Mouse (Mus musculus): ENCODE measurements around the gene Zfp942. TPM values are rescaled to one million over a fixed set of nuclear protein-coding genes. Genes with fewer than 3 reads are reported as not detected.

Zfp942 gene
- polyA plus RNA-seq (2012; rRNA removed; ENCODE audit: low replicate concordance), result 1.4 and 2.4 TPM in 2 replicates

DNA sequence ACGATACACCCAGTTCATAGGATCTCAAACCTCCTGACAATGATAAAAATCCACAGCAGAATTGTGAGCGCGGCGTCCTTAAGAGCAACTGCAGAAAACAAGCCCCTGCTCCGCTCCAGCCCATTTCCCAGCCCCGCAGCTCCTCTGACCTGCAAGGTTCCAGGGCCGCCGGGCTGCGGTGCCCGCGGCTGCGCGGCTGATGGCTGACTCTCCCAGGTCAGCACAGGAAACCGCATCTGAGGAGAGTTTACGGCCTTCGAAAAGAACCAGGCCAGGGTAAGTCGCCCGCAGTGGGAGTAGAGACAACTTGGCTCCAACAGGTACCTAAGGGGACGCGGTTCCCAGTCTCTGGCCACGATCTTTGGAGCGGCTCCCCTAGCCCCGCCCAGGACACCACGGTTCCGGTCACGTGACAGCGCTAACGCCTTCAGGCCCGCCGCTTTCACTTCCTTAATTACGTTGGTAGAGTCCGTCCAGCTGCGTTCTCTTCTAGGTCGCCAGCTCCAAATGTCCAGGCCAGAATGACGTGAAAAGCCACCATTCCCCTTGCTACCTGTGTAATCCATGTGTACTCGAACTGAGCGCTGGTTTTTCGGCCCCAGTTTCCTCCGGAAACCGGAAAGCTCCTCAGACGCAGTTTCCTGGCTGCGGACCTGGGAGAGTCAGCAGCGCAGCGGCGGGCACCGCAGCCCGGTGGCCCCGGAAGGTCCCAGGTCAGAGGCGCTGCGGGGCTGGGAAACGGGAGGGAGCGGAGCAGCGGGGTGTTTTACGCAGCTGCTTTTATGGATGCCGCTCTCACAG, at the start of gene Zfp942, which contains the start of gene Zfp943:
Gene Zfp942 (minus strand): TSS at position 358 of the 801 bp plus-strand sequence.
Gene Zfp943 (plus strand): TSS at position 446 of the 801 bp plus-strand sequence.

DNA sequence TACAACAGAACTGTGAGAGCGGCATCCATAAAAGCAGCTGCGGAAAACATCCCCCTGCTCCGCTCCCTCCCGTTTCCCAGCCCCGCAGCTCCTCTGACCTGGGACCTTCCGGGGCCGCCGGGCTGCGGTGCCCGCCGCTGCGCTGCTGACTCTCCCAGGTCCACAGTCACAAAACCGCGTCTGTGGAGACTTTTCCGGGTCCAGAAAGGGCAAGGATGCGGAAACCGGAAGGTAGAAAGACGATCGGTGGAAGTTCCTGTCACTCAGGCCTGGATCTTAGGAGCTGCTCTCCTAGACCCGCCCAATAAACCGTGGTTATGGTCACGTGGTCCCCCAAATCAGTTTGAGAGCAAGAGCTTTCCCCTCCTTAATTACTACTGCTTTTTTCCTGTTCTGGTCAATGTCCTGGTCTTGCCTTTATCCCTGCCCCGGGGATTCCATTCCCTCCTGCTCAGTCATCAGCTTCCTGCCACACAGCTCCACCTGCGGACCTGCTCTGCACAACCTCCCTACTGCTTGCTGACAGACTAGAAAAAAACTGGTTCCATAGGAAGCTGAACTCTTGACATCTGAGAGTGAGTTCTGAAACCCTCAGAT, 52.7 kb downstream of the Zfp942 start, which contains the start of gene Zfp995:
Gene Zfp995 (minus strand): TSS at position 471 of the 597 bp plus-strand sequence.

Other genes with a start within 250 kb of the Zfp942 start
- 1.5 TPM in 2 replicates for gene Zfp229, start 231.7 kb downstream of the Zfp942 start, polyA plus RNA-seq (2012; rRNA removed; ENCODE audit: low replicate concordance)
- gene Zfp820, start 116.7 kb downstream of the Zfp942 start, polyA plus RNA-seq (2012; rRNA removed; ENCODE audit: low replicate concordance), result 0.07 and 0.17 TPM in 2 replicates
- gene Zfp995, start 52.5 kb downstream of the Zfp942 start, polyA plus RNA-seq (2012; rRNA removed; ENCODE audit: low replicate concordance), result 0.33 and 1.3 TPM in 2 replicates
- gene Zfp943, start 88 bp upstream of the Zfp942 start, polyA plus RNA-seq (2012; rRNA removed; ENCODE audit: low replicate concordance), result 4.3 and 6.3 TPM in 2 replicates
- 0.05 and 0.16 TPM in 2 replicates for gene Zfp947, start 203.7 kb upstream of the Zfp942 start, polyA plus RNA-seq (2012; rRNA removed; ENCODE audit: low replicate concordance)